Mouse (Mus musculus): ENCODE results near the gene Tor1aip1.

DNA sequence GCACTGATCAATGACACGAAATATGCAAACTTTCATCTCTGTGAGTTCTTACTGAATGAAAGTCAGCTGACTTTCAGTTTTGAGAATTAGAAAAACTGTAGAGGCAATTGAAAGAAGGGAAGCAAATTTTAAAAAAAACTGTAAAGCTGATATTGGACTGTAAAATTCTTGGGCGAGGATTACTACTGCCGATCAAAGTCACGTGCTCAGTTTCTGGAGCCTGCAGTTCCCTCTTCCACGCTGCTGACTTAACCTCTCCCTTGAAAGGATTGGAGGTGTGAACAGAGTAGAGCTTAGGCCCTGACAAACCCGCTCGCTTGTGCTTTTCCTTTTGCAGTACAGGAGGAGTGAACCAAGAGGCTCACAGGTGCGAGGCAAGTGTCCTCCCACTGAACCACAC, 33.9 kb downstream of the Tor1aip1 start:
- TF ChIP-seq CTCF (IDR thresholded peaks at IDR 0.05; ENCODE audit: borderline replicate concordance, control insufficient read depth, extremely low read depth, insufficient read depth, low read length, poor library complexity) (no peak), POLR2A (IDR thresholded peaks at IDR 0.05; ENCODE audit: control insufficient read depth, extremely low read depth, insufficient read depth, low read length, poor library complexity) (no peak)
